Mouse (Mus musculus) midbrain, embryonic 16.5 days (tissue): Measurements from ENCODE around the gene Pik3r1. TPM values are rescaled to one million over a fixed set of nuclear protein-coding genes. Genes with fewer than 3 reads are reported as not detected.

Experiments
- ATAC-seq: fragments of 200-750 bp; cut with Nextera tagmentation; 2 replicates; pipeline ENCODE4 v1.8.0; 2017; ENCODE audit warnings: moderate TSS enrichment
- H3K27ac ChIP-seq: fragments of 300-500 bp; sonication (generic); 2 replicates; pipeline ENCODE4 v1.5.1; 2014; ENCODE audit warnings: mild to moderate bottlenecking, low read length, mixed read lengths
- H3K27me3 ChIP-seq: fragments of 300-500 bp; sonication (generic); 2 replicates; pipeline ENCODE4 v1.6.1; 2014; ENCODE audit warnings: low read depth, low read length, mixed read lengths; ENCODE audit not compliant: control insufficient read depth, insufficient read depth
- H3K36me3 ChIP-seq: fragments of 300-500 bp; sonication (generic); 2 replicates; pipeline ENCODE4 v1.6.1; 2014; ENCODE audit warnings: mild to moderate bottlenecking, low read length, moderate library complexity, mixed read lengths; ENCODE audit not compliant: control insufficient read depth, insufficient read depth
- H3K4me1 ChIP-seq: fragments of 300-500 bp; sonication (generic); 2 replicates; pipeline ENCODE4 v1.6.1; 2014; ENCODE audit warnings: mild to moderate bottlenecking, low read length, mixed read lengths; ENCODE audit not compliant: control insufficient read depth, insufficient read depth
- H3K4me2 ChIP-seq: fragments of 300-500 bp; sonication (generic); 2 replicates; pipeline ENCODE4 v1.6.1; 2014; ENCODE audit warnings: mild to moderate bottlenecking, low read length, mixed read lengths
- H3K4me3 ChIP-seq: fragments of 300-500 bp; sonication (generic); 2 replicates; pipeline ENCODE4 v1.5.1; 2014; ENCODE audit warnings: low read depth, mild to moderate bottlenecking, low read length, moderate library complexity, mixed read lengths
- H3K9ac ChIP-seq: fragments of 300-500 bp; sonication (generic); 2 replicates; pipeline ENCODE4 v1.6.1; 2014; ENCODE audit warnings: low read depth, low read length, mixed read lengths
- H3K9me3 ChIP-seq: fragments of 300-500 bp; sonication (generic); replicated peaks from 2 replicates; pipeline ENCODE4 v1.6.1; 2014; ENCODE audit warnings: mild to moderate bottlenecking, low read length, mixed read lengths; ENCODE audit not compliant: control insufficient read depth, poor library complexity, severe bottlenecking
- WGBS: fragments of 180-500 bp; shearing (Covaris S2); extraction: QIAGEN DNeasy Blood & Tissue Kit; methylation state at CpG from one replicate; pipeline ENCODE4 v1.1.7; 2014; 5-methylcytosine and 5-hydroxymethylcytosine counted together
- polyA plus RNA-seq: library from polyadenylated mRNA; unstranded; fragments of >200 nt; fragmentation: Nextera tagmentation; extraction: Ambion mirVana; gene quantifications from 2 replicates; pipeline ENCODE4 v1.2.1, GENCODE M21; 2015

Gene Pik3r1
- polyA plus RNA-seq, 1 experiment from 2014 or later: 45.7 TPM

GRCm38 (mm10) chr13:101800833-101801371 lies 32.9 kb upstream of the Pik3r1 start:
- H3K9me3 ChIP-seq: no peaks in the 10 kb centered on the region
- 15% methylated on average over 10 of the region's 10 CpGs for WGBS
- H3K36me3 ChIP-seq: no peaks in the 10 kb centered on the region
- peak overlapping the region; percentile 48 for H3K4me3 ChIP-seq
- H3K4me1 ChIP-seq: peaks cover 17% of the 10 kb centered on the region
- H3K27ac ChIP-seq: peak overlapping the region; percentile 77
- ATAC-seq: peak; percentile 55
- H3K4me2 ChIP-seq: peak overlapping the region; percentile 84
- H3K27me3 ChIP-seq: no peaks in the 10 kb centered on the region; the same call in 1 of the 2 replicates
- peak overlapping the region; percentile 71 for H3K9ac ChIP-seq

- Histone ChIP-seq H3K4me1 (peaks cover 17% of the 10 kb centered on the region), H3K4me3 (no peak overlapping the region), H3K27ac (no peak overlapping the region), H3K36me3 (no peaks in the 10 kb centered on the region), H3K9ac (no peak overlapping the region), H3K4me2 (0 out of 2 replicates have a peak overlapping the region, but pooled peaks have one; percentile 13), H3K9me3 (no peaks in the 10 kb centered on the region), H3K27me3 (no peaks in the 10 kb centered on the region; the same call in 1 of the 2 replicates)
- no peak for ATAC-seq
- 68% methylated on average over 13 of the region's 13 CpGs for WGBS
These were observed 32.1 kb upstream of the Pik3r1 start for GRCm38 (mm10) chr13:101800021-101800596.

- H3K36me3 ChIP-seq: no peaks in the 10 kb centered on the region
- peaks cover 17% of the 10 kb centered on the region for H3K4me1 ChIP-seq
- no peak overlapping the region for H3K4me2 ChIP-seq
- no peak overlapping the region for H3K4me3 ChIP-seq
- no peaks in the 10 kb centered on the region; the same call in 1 of the 2 replicates for H3K27me3 ChIP-seq
- no peaks in the 10 kb centered on the region for H3K9me3 ChIP-seq
- no peak overlapping the region for H3K27ac ChIP-seq
- 92% methylated on average over 2 of the region's 2 CpGs for WGBS
- ATAC-seq: no peak
- H3K9ac ChIP-seq: no peak overlapping the region
These were observed 31.3 kb upstream of the Pik3r1 start for GRCm38 (mm10) chr13:101799318-101799717.

GRCm38 (mm10) chr13:101798522-101798921 lies 30.5 kb upstream of the Pik3r1 start:
- H3K9ac ChIP-seq: no peak overlapping the region
- no peaks in the 10 kb centered on the region; the same call in 1 of the 2 replicates for H3K27me3 ChIP-seq
- H3K4me2 ChIP-seq: no peak overlapping the region
- H3K36me3 ChIP-seq: no peaks in the 10 kb centered on the region
- H3K9me3 ChIP-seq: no peaks in the 10 kb centered on the region
- no peak for ATAC-seq
- no peak overlapping the region for H3K4me3 ChIP-seq
- 90% methylated on average over 4 of the region's 4 CpGs for WGBS
- H3K27ac ChIP-seq: no peak overlapping the region
- H3K4me1 ChIP-seq: peaks cover 17% of the 10 kb centered on the region

GRCm38 (mm10) chr13:101796983-101797382 lies 29.0 kb upstream of the Pik3r1 start:
- H3K4me1 ChIP-seq: peaks cover 17% of the 10 kb centered on the region
- no peak overlapping the region for H3K4me2 ChIP-seq
- 51% methylated on average over 6 of the region's 6 CpGs for WGBS

GRCm38 (mm10) chr13:101785705-101786104 lies 17.7 kb upstream of the Pik3r1 start:
- 85% methylated on average over 4 of the region's 4 CpGs for WGBS

More at GRCm38 (mm10) chr13:101796983-101797382, 29.0 kb upstream of the Pik3r1 start:
- Histone ChIP-seq H3K9me3 (no peaks in the 10 kb centered on the region), H3K4me3 (no peak overlapping the region), H3K36me3 (no peaks in the 10 kb centered on the region), H3K27me3 (no peaks in the 10 kb centered on the region; the same call in 1 of the 2 replicates), H3K27ac (no peak overlapping the region), H3K9ac (no peak overlapping the region)
- no peak for ATAC-seq

GRCm38 (mm10) chr13:101784651-101785289 lies 16.8 kb upstream of the Pik3r1 start:
- WGBS: 95% methylated on average over 13 of the region's 13 CpGs
- H3K4me1 ChIP-seq: no peaks in the 10 kb centered on the region
- no peak overlapping the region for H3K4me3 ChIP-seq
- no peak overlapping the region for H3K27ac ChIP-seq
- H3K4me2 ChIP-seq: no peak overlapping the region
- no peaks in the 10 kb centered on the region for H3K36me3 ChIP-seq
- H3K9ac ChIP-seq: no peak overlapping the region
- H3K9me3 ChIP-seq: no peaks in the 10 kb centered on the region
- no peaks in the 10 kb centered on the region for H3K27me3 ChIP-seq
- ATAC-seq: no peak

More at GRCm38 (mm10) chr13:101785705-101786104, 17.7 kb upstream of the Pik3r1 start:
- H3K27me3 ChIP-seq: no peaks in the 10 kb centered on the region
- H3K4me3 ChIP-seq: no peak overlapping the region
- H3K36me3 ChIP-seq: no peaks in the 10 kb centered on the region
- no peak for ATAC-seq
- H3K9ac ChIP-seq: no peak overlapping the region
- H3K9me3 ChIP-seq: no peaks in the 10 kb centered on the region
- H3K27ac ChIP-seq: no peak overlapping the region
- no peaks in the 10 kb centered on the region for H3K4me1 ChIP-seq
- no peak overlapping the region for H3K4me2 ChIP-seq

GRCm38 (mm10) chr13:101779011-101779410 lies 11.0 kb upstream of the Pik3r1 start:
- no peak for ATAC-seq
- Histone ChIP-seq H3K27ac (no peak overlapping the region), H3K4me2 (no peak overlapping the region), H3K9me3 (no peaks in the 10 kb centered on the region), H3K9ac (no peak overlapping the region), H3K36me3 (no peaks in the 10 kb centered on the region), H3K27me3 (no peaks in the 10 kb centered on the region), H3K4me3 (no peak overlapping the region), H3K4me1 (no peaks in the 10 kb centered on the region)
- WGBS: 93% methylated on average over 4 of the region's 4 CpGs

GRCm38 (mm10) chr13:101777851-101778250 lies 9.8 kb upstream of the Pik3r1 start:
- ATAC-seq: 0 out of 2 replicates have a peak, but pooled peaks have one; percentile 17
- H3K4me3 ChIP-seq: no peak overlapping the region
- no peak overlapping the region for H3K9ac ChIP-seq
- no peak overlapping the region for H3K27ac ChIP-seq
- no peaks in the 10 kb centered on the region for H3K4me1 ChIP-seq
- H3K9me3 ChIP-seq: no peaks in the 10 kb centered on the region
- H3K27me3 ChIP-seq: no peaks in the 10 kb centered on the region
- H3K4me2 ChIP-seq: no peak overlapping the region
- H3K36me3 ChIP-seq: no peaks in the 10 kb centered on the region
- WGBS: 59% methylated on average over 3 of the region's 3 CpGs
